Mouse (Mus musculus): ENCODE results near the gene Grm4.

GRCm38 (mm10) chr17:27392918-27393317, 128.3 kb downstream of the Grm4 start:
- TF ChIP-seq GATA1 (IDR thresholded peaks at IDR 0.05; ENCODE audit: borderline replicate concordance, low read length) (no peak), FLI1 (IDR thresholded peaks at IDR 0.05; ENCODE audit: low read length) (no peak)
